Mouse (Mus musculus) E14TG2a.4 (cell line): ENCODE measurements around the gene Zfp335.

Experiments used
- CTCF ChIP-seq: conservative IDR thresholded peaks from 2 replicates; pipeline ENCODE4 v1.5.1; 2014; ENCODE audit warnings: low read length
- NANOG ChIP-seq: IDR thresholded peaks from 2 replicates; pipeline ENCODE4 v1.6.1; 2014; ENCODE audit warnings: borderline replicate concordance, low read length, mixed read lengths
- POU5F1 ChIP-seq: IDR thresholded peaks from 2 replicates; pipeline ENCODE4 v1.6.1; 2014; ENCODE audit warnings: low read length, borderline replicate concordance

GRCm38 (mm10) chr2:164889960-164890359 lies 21.6 kb downstream of the Zfp335 start:
- TF ChIP-seq CTCF (no peak), NANOG (no peak), POU5F1 (no peak)
